Mouse (Mus musculus) hindbrain, embryonic 11.5 days (tissue): ENCODE data around the gene Rbm25. TPM values are rescaled to one million over a fixed set of nuclear protein-coding genes. Genes with fewer than 3 reads are reported as not detected.

Experiments
- ATAC-seq: fragments of 200-750 bp; cut with Nextera tagmentation; 2 replicates; pipeline ENCODE4 v1.8.0; 2017; ENCODE audit warnings: mild to moderate bottlenecking, moderate TSS enrichment, moderate library complexity; ENCODE audit not compliant: low FRiP score
- DNase-seq: peaks from one replicate; pipeline ENCODE4 v3.0.0-alpha.2; 2015; ENCODE audit warnings: low spot score
- H3K27ac ChIP-seq: fragments of 300-500 bp; sonication (generic); 2 replicates; pipeline ENCODE4 v1.5.1; 2014; ENCODE audit warnings: mild to moderate bottlenecking, low read depth, low read length
- H3K27me3 ChIP-seq: fragments of 300-500 bp; sonication (generic); 2 replicates; pipeline ENCODE4 v1.6.1; 2014; ENCODE audit warnings: mild to moderate bottlenecking, low read length, moderate library complexity, mixed read lengths; ENCODE audit not compliant: control insufficient read depth, insufficient read depth
- H3K36me3 ChIP-seq: fragments of 300-500 bp; sonication (generic); 2 replicates; pipeline ENCODE4 v1.6.1; 2014; ENCODE audit warnings: mild to moderate bottlenecking, low read length, moderate library complexity, mixed read lengths; ENCODE audit not compliant: control insufficient read depth, insufficient read depth
- H3K4me1 ChIP-seq: fragments of 300-500 bp; sonication (generic); replicated peaks from 2 replicates; pipeline ENCODE4 v1.6.1; 2014; ENCODE audit warnings: low read length, mixed read lengths; ENCODE audit not compliant: control insufficient read depth, insufficient read depth
- H3K4me2 ChIP-seq: fragments of 300-500 bp; sonication (generic); replicated peaks from 2 replicates; pipeline ENCODE4 v1.6.1; 2014; ENCODE audit warnings: mild to moderate bottlenecking, low read depth, low read length
- H3K4me3 ChIP-seq: fragments of 300-500 bp; sonication (generic); 2 replicates; pipeline ENCODE4 v1.5.1; 2014; ENCODE audit warnings: low read depth, low read length
- H3K9ac ChIP-seq: fragments of 300-500 bp; sonication (generic); 2 replicates; pipeline ENCODE4 v1.6.1; 2014; ENCODE audit warnings: low read depth, low read length
- H3K9me3 ChIP-seq: fragments of 300-500 bp; sonication (generic); 2 replicates; pipeline ENCODE4 v1.6.1; 2016; ENCODE audit warnings: low read length; ENCODE audit not compliant: control insufficient read depth
- WGBS: fragments of 180-500 bp; shearing (Covaris S2); extraction: QIAGEN DNeasy Blood & Tissue Kit; methylation state at CpG from one replicate; pipeline ENCODE4 v1.1.7; 2014; 5-methylcytosine and 5-hydroxymethylcytosine counted together
- polyA plus RNA-seq: library from polyadenylated mRNA; unstranded; fragments of >200 nt; fragmentation: Nextera tagmentation; extraction: Ambion mirVana; gene quantifications from 2 replicates; pipeline ENCODE4 v1.2.1, GENCODE M21; 2014

Rbm25 gene
- polyA plus RNA-seq, 1 experiment from 2014 or later = 316 TPM

GRCm38 (mm10) chr12:83723037-83723436 lies 92.0 kb downstream of the Rbm25 start:
- Histone ChIP-seq H3K9me3 (no peaks in the 10 kb centered on the region), H3K4me2 (no peak overlapping the region), H3K36me3 (peaks cover 9% of the 10 kb centered on the region), H3K9ac (no peak overlapping the region), H3K4me3 (no peak overlapping the region), H3K4me1 (no peaks in the 10 kb centered on the region), H3K27ac (no peak overlapping the region), H3K27me3 (no peaks in the 10 kb centered on the region)
- ATAC-seq (no peak), DNase-seq (no peak)
- WGBS = 80% methylated on average over 3 of the region's 3 CpGs

GRCm38 (mm10) chr12:83726510-83727308 lies 95.7 kb downstream of the Rbm25 start:
- WGBS = 91% methylated on average over 12 of the region's 12 CpGs
- Histone ChIP-seq H3K9ac (no peak overlapping the region), H3K27ac (no peak overlapping the region), H3K9me3 (no peaks in the 10 kb centered on the region), H3K4me2 (no peak overlapping the region), H3K36me3 (peaks cover 17% of the 10 kb centered on the region), H3K4me1 (no peaks in the 10 kb centered on the region), H3K27me3 (no peaks in the 10 kb centered on the region), H3K4me3 (no peak overlapping the region)
- no peak for ATAC-seq
- DNase-seq = no peak

GRCm38 (mm10) chr12:83732225-83732624 lies 101.2 kb downstream of the Rbm25 start:
- H3K27me3 ChIP-seq = no peaks in the 10 kb centered on the region
- 0 out of 2 replicates have a peak, but pooled peaks cover 8% of the 10 kb centered on the region for H3K36me3 ChIP-seq
- 95% methylated on average over 5 of the region's 5 CpGs for WGBS

More at GRCm38 (mm10) chr12:83732225-83732624, 101.2 kb downstream of the Rbm25 start:
- no peak for ATAC-seq
- H3K4me1 ChIP-seq = no peaks in the 10 kb centered on the region
- DNase-seq = no peak
- H3K27ac ChIP-seq = no peak overlapping the region
- no peak overlapping the region for H3K4me3 ChIP-seq
- no peaks in the 10 kb centered on the region for H3K9me3 ChIP-seq
- no peak overlapping the region for H3K4me2 ChIP-seq
- H3K9ac ChIP-seq = no peak overlapping the region

Other genes starting within 250 kb of the Rbm25 start
- gene Dpf3, start 143.5 kb upstream of the Rbm25 start, polyA plus RNA-seq = 17.0 and 23.5 TPM in 2 replicates
- 25.0 and 26.5 TPM in 2 replicates for gene Dcaf4, start 110.8 kb upstream of the Rbm25 start, polyA plus RNA-seq
- gene Zfyve1, start 34.0 kb upstream of the Rbm25 start, polyA plus RNA-seq = 20.3 and 23.1 TPM in 2 replicates
- gene Psen1, start 56.9 kb downstream of the Rbm25 start, polyA plus RNA-seq = 76.3 and 76.6 TPM in 2 replicates
- 0.04 and 0.11 TPM in 2 replicates for gene Papln, start 132.4 kb downstream of the Rbm25 start, polyA plus RNA-seq